Mouse (Mus musculus) heart, postnatal 0 days (tissue): ENCODE measurements at regions not wholly inside any gene's neighbourhood (a gene's known extent, or its start where the extent isn't known, plus 50 kb on each side); places are given as distances from the start of the nearest gene placed in this dataset.

Source experiments
- ATAC-seq: fragments of 200-750 bp; cut with Nextera tagmentation; 2 replicates; pipeline ENCODE4 v1.8.0; 2017; ENCODE audit warnings: low read depth, moderate number of reproducible peaks, moderate library complexity; ENCODE audit not compliant: insufficient read depth
- DNase-seq: peaks from one replicate; pipeline ENCODE4 v3.0.0-alpha.2; 2016; ENCODE audit warnings: low spot score
- H3K27ac ChIP-seq: fragments of 300-500 bp; sonication (generic); 2 replicates; pipeline ENCODE4 v1.5.1; 2014; ENCODE audit warnings: low read depth, mild to moderate bottlenecking
- H3K27me3 ChIP-seq: fragments of 300-500 bp; sonication (generic); 2 replicates; pipeline ENCODE4 v1.6.1; 2014; ENCODE audit warnings: low read length, mixed read lengths; ENCODE audit not compliant: control insufficient read depth, insufficient read depth
- H3K36me3 ChIP-seq: fragments of 300-500 bp; sonication (generic); replicated peaks from 2 replicates; pipeline ENCODE4 v1.6.1; 2014; ENCODE audit warnings: low read length, mixed read lengths; ENCODE audit not compliant: control insufficient read depth, insufficient read depth
- H3K4me1 ChIP-seq: fragments of 300-500 bp; sonication (generic); 2 replicates; pipeline ENCODE4 v1.6.1; 2014; ENCODE audit warnings: antibody characterized with exemption; ENCODE audit not compliant: control insufficient read depth, insufficient read depth
- H3K4me2 ChIP-seq: fragments of 300-500 bp; sonication (generic); 2 replicates; pipeline ENCODE4 v1.6.1; 2014; ENCODE audit warnings: low read depth, mild to moderate bottlenecking, low read length, moderate library complexity
- H3K4me3 ChIP-seq: fragments of 300-500 bp; sonication (generic); 2 replicates; pipeline ENCODE4 v1.5.1; 2014; ENCODE audit warnings: low read depth, low read length
- H3K9ac ChIP-seq: fragments of 300-500 bp; sonication (generic); replicated peaks from 2 replicates; pipeline ENCODE4 v1.6.1; 2014; ENCODE audit warnings: low read depth, low read length, mixed read lengths
- H3K9me3 ChIP-seq: fragments of 300-500 bp; sonication (generic); replicated peaks from 2 replicates; pipeline ENCODE4 v1.6.1; 2016; ENCODE audit warnings: low read length; ENCODE audit not compliant: control insufficient read depth
- CTCF ChIP-seq: IDR thresholded peaks from 2 replicates; pipeline ENCODE4 v1.5.1; 2016; ENCODE audit warnings: antibody characterized with exemption, control low read depth, low read depth
- EP300 ChIP-seq: IDR thresholded peaks from 2 replicates; pipeline ENCODE4 v1.6.1; 2016; ENCODE audit warnings: antibody characterized with exemption, low read depth
- WGBS: fragments of 180-500 bp; shearing (Covaris S2); extraction: QIAGEN DNeasy Blood & Tissue Kit; methylation state at CpG from one replicate; pipeline ENCODE4 v1.1.7; 2014; 5-methylcytosine and 5-hydroxymethylcytosine counted together

DNA sequence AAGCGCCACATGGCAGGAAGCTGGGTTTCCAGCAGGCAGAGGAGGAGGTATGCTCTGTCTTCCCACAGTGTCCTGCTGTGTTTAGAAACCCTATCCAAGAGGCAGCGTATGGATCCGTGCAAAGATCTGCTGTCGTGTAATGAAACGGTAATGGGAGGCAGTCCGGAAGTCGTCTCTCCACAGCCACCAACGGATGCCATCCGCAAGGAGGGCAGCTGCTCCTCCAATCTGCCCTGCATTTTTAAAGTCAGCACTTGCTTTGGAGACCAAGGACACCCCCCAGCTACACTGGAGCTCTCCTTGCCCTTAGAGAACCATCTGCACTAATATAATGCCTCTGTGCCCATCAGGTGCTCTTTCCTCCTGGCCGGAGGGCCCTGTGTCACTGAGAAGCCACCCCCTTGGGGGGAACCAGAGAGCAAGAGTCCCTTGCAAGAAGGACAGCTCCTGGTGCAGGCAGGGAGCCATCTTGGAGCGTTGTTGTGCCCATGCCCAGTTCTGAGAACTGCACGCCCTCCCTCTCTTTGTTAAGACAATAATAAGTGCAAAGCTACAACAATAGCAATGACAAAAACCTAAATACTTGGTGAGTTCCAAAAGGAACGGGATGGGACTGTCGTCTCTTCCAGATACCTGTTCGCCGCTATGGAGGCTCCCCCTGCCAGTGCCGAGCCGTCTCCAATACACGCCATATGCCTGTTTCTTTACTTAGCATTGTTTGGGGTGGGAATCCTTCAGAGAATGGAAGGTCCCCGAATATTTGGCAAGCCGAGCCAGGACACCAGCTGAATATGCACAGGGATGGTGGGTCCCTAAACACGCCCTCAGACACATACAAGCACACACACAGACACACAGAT is 384.4 kb downstream of the Zfp536 start:
- no peaks in the 10 kb centered on the region for H3K4me1 ChIP-seq
- H3K4me2 ChIP-seq: no peak overlapping the region
- ATAC-seq (no peak), DNase-seq (no peak)
- H3K27ac ChIP-seq: no peak overlapping the region
- TF ChIP-seq EP300 (no peak), CTCF (no peak)
- H3K4me3 ChIP-seq: no peak overlapping the region
- no peak overlapping the region for H3K9ac ChIP-seq
- H3K9me3 ChIP-seq: no peaks in the 10 kb centered on the region
- WGBS: 83% methylated on average over 22 of the region's 22 CpGs
- H3K27me3 ChIP-seq: 0 out of 2 replicates have a peak, but pooled peaks cover 3% of the 10 kb centered on the region
- no peaks in the 10 kb centered on the region for H3K36me3 ChIP-seq

DNA sequence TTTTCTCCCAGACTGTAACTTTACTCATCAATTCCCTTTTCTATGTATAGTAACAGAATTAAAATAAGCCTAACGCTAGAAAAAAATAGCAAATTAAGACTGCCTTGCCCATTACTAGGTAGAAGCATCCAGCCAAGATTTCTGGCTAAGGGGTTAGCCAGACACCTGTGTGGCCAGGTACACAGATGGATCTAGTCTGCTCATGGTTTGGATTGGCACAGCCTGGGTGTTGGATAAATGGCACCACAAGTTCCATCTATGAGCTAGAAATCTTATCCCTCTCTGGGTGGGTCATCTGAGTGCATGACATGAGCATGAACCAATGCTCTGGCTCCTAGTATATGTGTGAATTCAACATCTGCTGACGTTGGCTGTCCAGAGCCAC is 383.7 kb downstream of the Zfp536 start:
- H3K36me3 ChIP-seq: no peaks in the 10 kb centered on the region
- no peak overlapping the region for H3K27ac ChIP-seq
- H3K4me3 ChIP-seq: no peak overlapping the region
- ATAC-seq: no peak
- H3K4me1 ChIP-seq: no peaks in the 10 kb centered on the region
- 0 out of 2 replicates have a peak, but pooled peaks cover 3% of the 10 kb centered on the region for H3K27me3 ChIP-seq
- WGBS: 68% methylated on average over 2 of the region's 2 CpGs
- no peak overlapping the region for H3K4me2 ChIP-seq
- H3K9me3 ChIP-seq: no peaks in the 10 kb centered on the region
- TF ChIP-seq CTCF: no peak
- no peak for TF ChIP-seq EP300
- no peak overlapping the region for H3K9ac ChIP-seq
- no peak for DNase-seq

DNA sequence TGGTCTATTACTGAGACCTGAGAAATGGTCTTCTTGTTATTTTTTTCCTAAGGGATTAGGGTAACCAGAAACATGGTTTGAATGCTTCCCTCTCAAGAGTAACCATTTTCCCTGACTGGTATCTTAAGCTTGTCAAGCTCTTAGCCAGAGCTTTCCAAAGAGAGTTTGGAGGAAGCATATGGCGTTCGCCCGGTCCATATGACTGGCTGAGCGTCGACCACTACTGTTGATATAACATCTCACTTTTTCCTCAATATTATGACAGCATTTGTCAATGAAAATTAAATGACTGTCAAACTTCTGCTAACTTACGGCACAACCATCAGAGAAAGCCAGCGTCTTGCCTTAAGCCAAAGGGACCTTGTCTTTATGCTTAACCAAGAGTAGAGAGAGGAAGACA is 383.2 kb downstream of the Zfp536 start:
- Histone ChIP-seq H3K4me2 (no peak overlapping the region), H3K4me1 (no peaks in the 10 kb centered on the region), H3K36me3 (no peaks in the 10 kb centered on the region), H3K4me3 (no peak overlapping the region), H3K27ac (no peak overlapping the region), H3K27me3 (0 out of 2 replicates have a peak, but pooled peaks cover 3% of the 10 kb centered on the region), H3K9ac (no peak overlapping the region), H3K9me3 (no peaks in the 10 kb centered on the region)
- 91% methylated on average over 7 of the region's 7 CpGs for WGBS
- DNase-seq: no peak
- TF ChIP-seq CTCF (no peak), EP300 (no peak)
- no peak for ATAC-seq

DNA sequence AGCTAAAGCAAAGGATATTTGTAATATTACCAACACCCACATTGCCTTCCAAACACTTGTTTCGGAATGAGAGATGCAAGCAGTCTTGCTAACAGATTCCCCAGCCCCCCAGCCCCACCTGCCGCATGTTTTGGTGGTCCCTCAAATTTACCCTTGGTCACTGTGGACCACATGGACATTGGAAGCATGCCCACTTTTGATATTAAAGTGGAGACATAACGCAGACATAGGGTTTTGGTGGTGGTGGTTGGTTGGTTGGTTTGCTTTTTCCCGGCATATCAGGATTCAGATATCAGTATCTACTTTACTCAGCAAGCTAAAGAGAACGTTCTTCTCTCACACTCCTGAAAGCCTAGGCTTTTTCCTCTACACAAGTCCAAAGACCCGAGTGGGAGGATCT is 381.3 kb downstream of the Zfp536 start:
- Histone ChIP-seq H3K4me2 (no peak overlapping the region), H3K4me1 (no peaks in the 10 kb centered on the region), H3K4me3 (no peak overlapping the region), H3K9me3 (no peaks in the 10 kb centered on the region), H3K27ac (no peak overlapping the region), H3K36me3 (no peaks in the 10 kb centered on the region), H3K27me3 (0 out of 2 replicates have a peak, but pooled peaks cover 3% of the 10 kb centered on the region), H3K9ac (no peak overlapping the region)
- TF ChIP-seq CTCF: no peak
- DNase-seq: no peak
- no peak for ATAC-seq
- WGBS: 67% methylated on average over 6 of the region's 6 CpGs

DNA sequence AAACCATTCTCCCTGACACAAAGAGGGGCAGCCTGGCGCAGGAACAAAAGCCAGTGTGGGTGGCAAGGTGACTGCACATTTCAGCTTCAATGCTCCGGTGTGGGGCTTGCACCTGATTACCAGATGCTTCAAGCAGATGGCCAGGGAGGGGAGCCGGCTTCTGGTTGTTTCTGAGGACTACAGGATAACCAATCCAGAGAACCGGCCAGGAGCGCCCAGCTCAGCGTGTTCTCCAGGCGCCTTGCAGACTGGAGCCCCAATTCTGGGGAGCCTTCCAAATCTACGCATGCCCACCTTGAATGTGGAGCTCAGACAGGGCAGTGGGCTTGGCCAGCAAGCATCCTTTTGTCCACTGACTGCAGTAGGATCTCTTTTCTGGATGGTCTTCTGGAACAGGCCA is 380.8 kb downstream of the Zfp536 start:
- H3K4me1 ChIP-seq: no peaks in the 10 kb centered on the region
- no peak overlapping the region for H3K4me2 ChIP-seq
- 0 out of 2 replicates have a peak, but pooled peaks cover 3% of the 10 kb centered on the region for H3K27me3 ChIP-seq
- no peak for ATAC-seq
- no peaks in the 10 kb centered on the region for H3K9me3 ChIP-seq
- DNase-seq: no peak
- WGBS: 85% methylated on average over 8 of the region's 8 CpGs
- TF ChIP-seq CTCF: no peak
- H3K27ac ChIP-seq: no peak overlapping the region
- no peak overlapping the region for H3K9ac ChIP-seq
- no peaks in the 10 kb centered on the region for H3K36me3 ChIP-seq
- H3K4me3 ChIP-seq: no peak overlapping the region

DNA sequence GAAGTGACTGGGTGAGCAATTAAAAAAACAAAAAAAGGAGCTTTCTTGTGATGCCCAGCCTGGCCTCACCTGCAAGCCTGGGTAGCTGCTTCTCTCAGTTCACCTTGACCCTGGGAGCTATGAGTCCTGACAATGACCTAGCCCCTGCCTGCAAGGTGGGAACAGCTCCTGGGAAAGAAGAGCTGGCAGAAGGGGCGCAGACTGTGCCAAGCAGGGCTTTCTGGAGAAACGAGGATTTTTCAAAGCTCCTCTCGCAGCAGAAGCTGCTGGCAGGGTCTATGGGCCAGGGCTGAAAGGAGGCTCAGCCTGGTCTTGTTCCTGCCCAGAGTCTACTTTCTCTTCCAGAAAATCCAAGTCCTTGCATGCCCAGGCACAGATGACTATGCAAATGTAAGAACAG is 380.4 kb downstream of the Zfp536 start:
- H3K9me3 ChIP-seq: no peaks in the 10 kb centered on the region
- no peaks in the 10 kb centered on the region for H3K36me3 ChIP-seq
- H3K4me2 ChIP-seq: no peak overlapping the region
- no peak overlapping the region for H3K4me3 ChIP-seq
- no peak for TF ChIP-seq CTCF
- TF ChIP-seq EP300: no peak
- no peak for ATAC-seq
- H3K9ac ChIP-seq: no peak overlapping the region
- H3K4me1 ChIP-seq: no peaks in the 10 kb centered on the region
- 81% methylated on average over 3 of the region's 3 CpGs for WGBS
- DNase-seq: no peak
- 0 out of 2 replicates have a peak, but pooled peaks cover 3% of the 10 kb centered on the region for H3K27me3 ChIP-seq
- H3K27ac ChIP-seq: no peak overlapping the region
